Mouse (Mus musculus): Measurements from ENCODE around the gene Olfr1436. TPM values are rescaled to one million over a fixed set of nuclear protein-coding genes. Genes with fewer than 3 reads are reported as not detected.

Olfr1436 gene
- not detected in 2 replicates for polyA plus RNA-seq (2012; ENCODE audit: low replicate concordance)

DNA sequence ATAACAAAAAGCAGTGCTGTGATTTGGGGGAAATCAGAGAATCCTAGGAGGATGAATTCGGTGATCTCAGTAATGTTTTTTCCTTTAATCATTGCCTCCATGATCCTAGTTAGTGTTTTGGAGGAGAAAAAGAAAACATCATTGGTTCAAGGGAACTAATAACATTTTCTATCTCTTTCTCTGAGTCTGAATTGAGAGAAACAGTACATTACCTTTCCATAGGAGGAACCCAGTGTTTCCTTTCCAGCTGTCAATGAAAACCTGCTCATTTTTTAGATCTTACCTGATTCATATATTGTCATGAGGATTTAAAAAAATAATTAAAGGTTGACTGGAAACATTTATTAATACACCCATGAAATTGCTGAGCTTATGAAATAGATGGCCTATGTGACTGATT, at the start of gene Olfr1436:
TSS of gene Olfr1436 (minus strand) at position 101 of the 400 bp plus-strand sequence.

DNA sequence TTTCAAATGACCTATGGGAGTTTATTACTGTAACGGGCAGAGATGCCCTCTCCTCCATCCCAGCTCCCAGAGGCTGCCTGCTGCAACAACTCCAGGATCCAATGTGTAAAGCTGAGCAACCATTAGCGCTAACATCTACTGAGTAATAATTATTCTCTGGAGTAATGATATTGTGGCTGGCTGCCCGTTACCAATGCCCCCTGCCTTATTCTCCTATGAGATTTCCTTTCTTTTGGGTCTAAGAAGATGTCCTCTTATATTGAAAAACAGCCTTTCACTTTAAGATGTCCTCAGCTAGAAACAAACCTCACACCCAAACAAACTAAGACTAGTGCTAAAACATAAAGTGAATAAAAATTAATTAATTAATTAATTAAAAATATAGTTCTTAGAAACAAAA, 36.9 kb upstream of the Olfr1436 start, which contains the start of gene Olfr1438-ps1:
TSS of gene Olfr1438-ps1 (minus strand) at position 101 of the 400 bp plus-strand sequence.

DNA sequence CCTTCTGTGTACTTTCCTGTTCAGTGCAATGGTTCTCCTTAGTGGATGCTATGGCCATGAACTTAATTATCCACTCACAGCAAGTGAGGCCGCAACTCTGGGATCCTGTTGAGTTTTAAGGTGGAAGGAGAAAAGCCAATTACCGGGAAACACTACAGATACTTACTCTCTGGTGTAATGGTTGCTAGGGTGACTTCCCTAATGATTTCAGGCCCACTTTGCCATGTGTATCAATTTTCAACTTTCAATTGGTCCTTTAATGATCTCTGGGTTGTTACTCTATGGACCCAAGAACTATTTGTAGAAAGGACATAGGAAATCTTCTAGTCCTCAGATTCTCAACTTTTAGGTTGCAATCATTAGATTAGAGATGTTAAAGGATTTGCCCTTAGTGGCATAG, 26.1 kb upstream of the Olfr1436 start, which contains the start of gene Olfr1437:
TSS of gene Olfr1437 (minus strand) at position 101 of the 400 bp plus-strand sequence.

DNA sequence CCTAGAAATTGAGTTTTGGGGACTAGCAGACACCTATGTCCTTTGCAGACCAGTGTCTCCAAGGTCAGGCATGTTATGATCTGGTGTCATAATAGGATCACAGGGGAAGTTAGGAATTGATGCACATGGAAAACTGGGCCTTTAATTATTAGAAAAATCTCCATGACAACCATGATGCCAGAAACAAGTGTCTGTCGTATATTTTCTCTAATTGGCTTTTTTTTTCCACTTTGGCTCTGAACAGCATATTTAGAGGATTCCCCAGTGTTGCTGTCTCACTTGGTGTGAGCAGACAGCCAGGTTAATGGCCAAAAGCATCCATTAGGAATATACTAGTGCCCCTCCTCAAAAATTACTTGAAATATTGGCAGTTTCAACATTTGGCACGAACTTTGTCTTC, 19.4 kb downstream of the Olfr1436 start, which contains the start of gene Olfr1434:
TSS of gene Olfr1434 (plus strand) at position 301 of the 400 bp plus-strand sequence.

DNA sequence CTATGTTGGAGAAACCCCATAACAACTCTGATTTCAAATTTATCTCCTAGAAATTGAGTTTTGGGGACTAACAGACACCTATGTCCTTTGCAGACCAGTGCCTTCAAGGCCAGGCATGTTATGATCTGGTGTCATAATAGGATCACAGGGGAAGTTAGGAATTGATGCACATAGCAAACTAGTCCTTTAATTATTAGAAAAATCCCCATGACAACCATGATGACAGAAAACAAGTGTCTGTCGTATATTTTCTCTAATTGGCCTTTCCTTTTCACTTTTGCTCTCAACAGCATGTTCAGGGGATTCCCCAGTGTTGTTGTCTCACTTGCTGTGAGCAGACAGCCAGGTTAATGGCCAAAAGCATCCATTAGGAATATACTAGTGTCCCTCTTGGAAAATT, 38.2 kb downstream of the Olfr1436 start, which contains the start of gene Olfr235:
TSS of gene Olfr235 (plus strand) at position 301 of the 400 bp plus-strand sequence.

Other genes starting within 250 kb of the Olfr1436 start
- gene Olfr1424, start 236.4 kb downstream of the Olfr1436 start, polyA plus RNA-seq (2012; ENCODE audit: low replicate concordance) = not detected in 2 replicates
- 0.20 TPM in 1 of 2 replicates, not detected in the other for gene Olfr1425, start 221.4 kb downstream of the Olfr1436 start, polyA plus RNA-seq (2012; ENCODE audit: low replicate concordance)
- gene Olfr1426, start 207.1 kb downstream of the Olfr1436 start, polyA plus RNA-seq (2012; ENCODE audit: low replicate concordance) = not detected in 2 replicates
- gene Olfr1427, start 195.8 kb downstream of the Olfr1436 start, polyA plus RNA-seq (2012; ENCODE audit: low replicate concordance) = not detected in 2 replicates
- gene Olfr1428, start 183.2 kb downstream of the Olfr1436 start, polyA plus RNA-seq (2012; ENCODE audit: low replicate concordance) = not detected in 2 replicates
- gene Olfr76, start 175.9 kb downstream of the Olfr1436 start, polyA plus RNA-seq (2012; ENCODE audit: low replicate concordance) = not detected in 2 replicates
- not detected in 2 replicates for gene Olfr1555-ps1, start 129.0 kb downstream of the Olfr1436 start, polyA plus RNA-seq (2012; ENCODE audit: low replicate concordance)
- gene Olfr1431, start 98.5 kb downstream of the Olfr1436 start, polyA plus RNA-seq (2012; ENCODE audit: low replicate concordance) = not detected in 2 replicates
- not detected in 2 replicates for gene Olfr1432, start 66.5 kb downstream of the Olfr1436 start, polyA plus RNA-seq (2012; ENCODE audit: low replicate concordance)
- gene Olfr262, start 57.5 kb downstream of the Olfr1436 start, polyA plus RNA-seq (2012; ENCODE audit: low replicate concordance) = not detected in 2 replicates
- not detected in 2 replicates for gene Olfr235, start 38.1 kb downstream of the Olfr1436 start, polyA plus RNA-seq (2012; ENCODE audit: low replicate concordance)
- gene Olfr1434, start 19.3 kb downstream of the Olfr1436 start, polyA plus RNA-seq (2012; ENCODE audit: low replicate concordance) = 0.15 TPM in 1 of 2 replicates, not detected in the other
- gene Olfr1437, start 26.0 kb upstream of the Olfr1436 start, polyA plus RNA-seq (2012; ENCODE audit: low replicate concordance) = not detected in 2 replicates
- not detected in 2 replicates for gene Olfr1438-ps1, start 36.8 kb upstream of the Olfr1436 start, polyA plus RNA-seq (2012; ENCODE audit: low replicate concordance)
- gene Olfr1440, start 88.1 kb upstream of the Olfr1436 start, polyA plus RNA-seq (2012; ENCODE audit: low replicate concordance) = not detected in 2 replicates
- not detected in 2 replicates for gene Olfr1441, start 118.3 kb upstream of the Olfr1436 start, polyA plus RNA-seq (2012; ENCODE audit: low replicate concordance)
- gene Pfpl, start 128.8 kb upstream of the Olfr1436 start, polyA plus RNA-seq (2012; ENCODE audit: low replicate concordance) = not detected in 2 replicates
- 23.5 and 31.3 TPM in 2 replicates for gene Mpeg1, start 161.6 kb upstream of the Olfr1436 start, polyA plus RNA-seq (2012; ENCODE audit: low replicate concordance)
- gene Dtx4, start 202.3 kb upstream of the Olfr1436 start, polyA plus RNA-seq (2012; ENCODE audit: low replicate concordance) = 2.9 and 4.8 TPM in 2 replicates
- 2.0 and 7.7 TPM in 2 replicates for gene Fam111a, start 246.6 kb upstream of the Olfr1436 start, polyA plus RNA-seq (2012; ENCODE audit: low replicate concordance)